Mouse (Mus musculus) stomach, embryonic 15.5 days (tissue): ENCODE results near the gene Ak7. TPM values are rescaled to one million over a fixed set of nuclear protein-coding genes. Genes with fewer than 3 reads are reported as not detected.
A peak's percentile ranks its signal among the peaks of the same experiment; 100 is the strongest.

Experiments
- ATAC-seq: fragments of 200-750 bp; cut with Nextera tagmentation; 2 replicates; pipeline ENCODE4 v1.8.0; 2017; ENCODE audit warnings: low read depth, moderate number of reproducible peaks, moderate TSS enrichment; ENCODE audit not compliant: insufficient read depth, low FRiP score
- H3K27ac ChIP-seq: fragments of 300-500 bp; sonication (generic); 2 replicates; pipeline ENCODE4 v1.5.1; 2015; ENCODE audit warnings: mild to moderate bottlenecking, inconsistent platforms
- H3K27me3 ChIP-seq: fragments of 300-500 bp; sonication (generic); replicated peaks from 2 replicates; pipeline ENCODE4 v1.6.1; 2015; ENCODE audit warnings: inconsistent platforms
- H3K36me3 ChIP-seq: fragments of 300-500 bp; sonication (generic); 2 replicates; pipeline ENCODE4 v1.6.1; 2015; ENCODE audit warnings: inconsistent platforms
- H3K4me1 ChIP-seq: fragments of 300-500 bp; sonication (generic); 2 replicates; pipeline ENCODE4 v1.6.1; 2015; ENCODE audit warnings: inconsistent platforms
- H3K4me2 ChIP-seq: fragments of 300-500 bp; sonication (generic); 2 replicates; pipeline ENCODE4 v1.6.1; 2015; ENCODE audit warnings: mild to moderate bottlenecking, inconsistent platforms
- H3K4me3 ChIP-seq: fragments of 300-500 bp; sonication (generic); replicated peaks from 2 replicates; pipeline ENCODE4 v1.5.1; 2015; ENCODE audit warnings: inconsistent platforms
- H3K9ac ChIP-seq: fragments of 300-500 bp; sonication (generic); 2 replicates; pipeline ENCODE4 v1.6.1; 2015; ENCODE audit warnings: inconsistent platforms
- H3K9me3 ChIP-seq: fragments of 300-500 bp; sonication (generic); 2 replicates; pipeline ENCODE4 v1.6.1; 2016; ENCODE audit warnings: inconsistent platforms
- whole genome bisulfite sequencing: fragments of 180-500 bp; shearing (Covaris S2); methylation state at CpG from one replicate; pipeline ENCODE4 v1.1.7; 2015; 5-methylcytosine and 5-hydroxymethylcytosine counted together
- polyA plus RNA-seq: library from polyadenylated mRNA; unstranded; fragments of >200 nt; fragmentation: Nextera tagmentation; extraction: Ambion mirVana; gene quantifications from 2 replicates; pipeline ENCODE4 v1.2.1, GENCODE M21; 2015

Gene Ak7
- polyA plus RNA-seq, 1 experiment from 2014 or later, result 0.49 TPM

DNA sequence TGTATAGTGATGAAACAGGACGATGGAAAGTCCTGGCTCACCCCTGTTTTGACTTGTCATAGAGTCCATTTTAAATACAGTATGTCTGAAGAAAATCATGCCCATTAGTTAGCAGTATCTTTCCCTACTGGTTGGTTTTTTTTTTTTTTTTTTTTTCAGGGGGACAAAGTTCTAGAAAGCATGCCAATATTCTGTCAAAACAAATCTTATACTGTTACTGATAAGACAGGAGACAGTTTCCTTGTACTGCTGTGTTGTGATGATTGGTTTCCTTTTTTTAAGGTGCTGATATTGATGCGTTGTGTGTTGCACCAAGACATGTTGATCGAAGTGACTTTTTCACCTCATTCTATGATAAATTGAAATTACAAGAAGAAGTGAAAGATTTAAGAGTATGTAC lies 100.4 kb downstream of the Ak7 start:
- no peak overlapping the region for H3K4me2 ChIP-seq
- ATAC-seq, result no peak
- peaks cover 13% of the 10 kb centered on the region for H3K36me3 ChIP-seq
- WGBS, result 92% methylated on average over 3 of the region's 3 CpGs
- no peaks in the 10 kb centered on the region for H3K4me1 ChIP-seq
- H3K9ac ChIP-seq, result no peak overlapping the region
- H3K27ac ChIP-seq, result no peak overlapping the region
- no peak overlapping the region for H3K4me3 ChIP-seq
- H3K27me3 ChIP-seq, result no peaks in the 10 kb centered on the region
- H3K9me3 ChIP-seq, result no peaks in the 10 kb centered on the region

GRCm38 (mm10) chr12:105807416-105807815 lies 101.6 kb downstream of the Ak7 start:
- H3K36me3 ChIP-seq, result peaks cover 16% of the 10 kb centered on the region
- no peak overlapping the region for H3K9ac ChIP-seq
- no peak for ATAC-seq
- H3K9me3 ChIP-seq, result no peaks in the 10 kb centered on the region
- H3K4me2 ChIP-seq, result no peak overlapping the region
- H3K27me3 ChIP-seq, result no peaks in the 10 kb centered on the region
- 84% methylated on average over 7 of the region's 7 CpGs for WGBS
- no peaks in the 10 kb centered on the region for H3K4me1 ChIP-seq
- H3K4me3 ChIP-seq, result no peak overlapping the region
- H3K27ac ChIP-seq, result no peak overlapping the region

- H3K4me1 ChIP-seq, result no peaks in the 10 kb centered on the region
- H3K27ac ChIP-seq, result no peak overlapping the region
- H3K9me3 ChIP-seq, result no peaks in the 10 kb centered on the region
- H3K9ac ChIP-seq, result no peak overlapping the region
- peaks cover 22% of the 10 kb centered on the region for H3K36me3 ChIP-seq
- no peaks in the 10 kb centered on the region for H3K27me3 ChIP-seq
- no peak overlapping the region for H3K4me2 ChIP-seq
- no peak overlapping the region for H3K4me3 ChIP-seq
- WGBS, result 58% methylated on average over 3 of the region's 3 CpGs
- no peak for ATAC-seq
Observed at GRCm38 (mm10) chr12:105808945-105809344, 103.2 kb downstream of the Ak7 start.

DNA sequence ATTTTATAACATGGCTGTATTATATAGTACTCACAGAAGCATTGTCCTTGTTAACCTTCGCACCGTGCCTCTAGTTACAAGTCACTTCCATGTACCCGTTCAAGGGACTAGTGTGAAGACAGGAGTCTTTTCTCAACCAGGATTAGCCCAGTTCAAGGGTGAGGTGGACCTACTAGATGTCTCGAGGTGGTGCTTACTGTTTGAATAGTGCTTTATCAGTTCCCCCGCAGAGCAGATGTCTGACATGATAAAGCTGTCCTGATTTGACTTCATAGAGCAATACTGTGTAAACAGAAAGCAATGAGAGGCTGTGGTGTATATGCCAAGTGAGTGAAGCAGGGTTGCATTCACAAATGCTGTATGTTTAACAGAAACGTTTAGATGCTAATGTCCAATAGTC lies 104.8 kb downstream of the Ak7 start:
- Histone ChIP-seq H3K27me3 (no peaks in the 10 kb centered on the region), H3K4me3 (no peak overlapping the region), H3K9ac (no peak overlapping the region), H3K27ac (no peak overlapping the region), H3K4me2 (no peak overlapping the region), H3K9me3 (no peaks in the 10 kb centered on the region), H3K4me1 (no peaks in the 10 kb centered on the region), H3K36me3 (peaks cover 27% of the 10 kb centered on the region)
- 67% methylated on average over 6 of the region's 6 CpGs for WGBS
- ATAC-seq, result no peak

- no peak for ATAC-seq
- H3K4me3 ChIP-seq, result no peak overlapping the region
- no peak overlapping the region for H3K4me2 ChIP-seq
- 87% methylated on average over 6 of the region's 6 CpGs for WGBS
- H3K9ac ChIP-seq, result no peak overlapping the region
- no peaks in the 10 kb centered on the region for H3K4me1 ChIP-seq
- no peaks in the 10 kb centered on the region for H3K27me3 ChIP-seq
- H3K27ac ChIP-seq, result no peak overlapping the region
- no peaks in the 10 kb centered on the region for H3K9me3 ChIP-seq
- peaks cover 27% of the 10 kb centered on the region for H3K36me3 ChIP-seq
Observed at GRCm38 (mm10) chr12:105813957-105814356, 108.2 kb downstream of the Ak7 start.

DNA sequence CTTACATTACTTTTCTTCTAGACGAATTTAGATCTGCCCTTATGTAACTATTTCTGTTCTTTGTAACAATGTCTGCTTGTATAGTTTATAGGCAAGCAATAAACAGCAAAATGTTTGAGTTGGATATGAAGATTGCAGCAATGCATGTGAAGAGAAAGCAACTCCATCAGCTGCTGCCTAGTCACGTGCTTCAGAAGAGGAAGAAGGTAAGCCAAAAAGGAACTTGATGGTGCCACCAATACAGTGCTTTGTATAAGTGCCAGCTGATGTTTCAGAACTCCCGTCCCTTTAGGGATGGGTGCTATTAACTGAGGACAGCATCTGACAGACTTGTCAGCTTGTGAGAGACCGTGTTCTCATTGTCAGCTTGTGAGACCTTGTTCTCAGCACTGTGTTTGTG lies 117.7 kb downstream of the Ak7 start:
- WGBS, result 90% methylated on average over 4 of the region's 4 CpGs
- no peaks in the 10 kb centered on the region for H3K9me3 ChIP-seq
- H3K36me3 ChIP-seq, result peaks cover 53% of the 10 kb centered on the region
- ATAC-seq, result no peak
- no peaks in the 10 kb centered on the region for H3K27me3 ChIP-seq
- H3K4me3 ChIP-seq, result no peak overlapping the region
- H3K27ac ChIP-seq, result no peak overlapping the region
- H3K9ac ChIP-seq, result no peak overlapping the region
- H3K4me1 ChIP-seq, result no peaks in the 10 kb centered on the region
- H3K4me2 ChIP-seq, result no peak overlapping the region

DNA sequence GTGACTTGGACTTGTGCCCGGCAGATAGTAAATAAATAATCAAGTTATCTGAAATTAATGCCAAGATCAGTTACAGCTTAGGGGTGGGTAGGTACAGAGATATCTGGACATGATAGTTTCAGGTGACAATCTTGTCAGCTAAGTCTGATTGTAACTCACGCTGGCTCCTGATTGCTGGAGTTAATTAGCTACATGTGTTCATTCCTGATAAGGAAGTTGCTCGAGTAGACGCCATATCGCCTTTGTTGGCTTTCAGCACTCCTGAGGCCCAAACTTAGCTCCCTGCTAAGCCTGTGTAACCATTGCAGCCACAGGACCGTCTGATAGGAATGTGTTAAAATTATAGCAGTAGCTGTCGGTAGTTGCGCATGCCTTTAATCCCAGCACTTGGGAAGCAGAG lies 119.0 kb downstream of the Ak7 start:
- WGBS, result 80% methylated on average over 8 of the region's 8 CpGs
- no peak overlapping the region for H3K9ac ChIP-seq
- H3K27me3 ChIP-seq, result no peaks in the 10 kb centered on the region
- no peak overlapping the region for H3K4me3 ChIP-seq
- no peak overlapping the region for H3K27ac ChIP-seq
- H3K9me3 ChIP-seq, result no peaks in the 10 kb centered on the region
- H3K4me2 ChIP-seq, result no peak overlapping the region
- peak; percentile 79; the same call in 1 of the 2 replicates for ATAC-seq
- peaks cover 59% of the 10 kb centered on the region for H3K36me3 ChIP-seq
- H3K4me1 ChIP-seq, result no peaks in the 10 kb centered on the region

DNA sequence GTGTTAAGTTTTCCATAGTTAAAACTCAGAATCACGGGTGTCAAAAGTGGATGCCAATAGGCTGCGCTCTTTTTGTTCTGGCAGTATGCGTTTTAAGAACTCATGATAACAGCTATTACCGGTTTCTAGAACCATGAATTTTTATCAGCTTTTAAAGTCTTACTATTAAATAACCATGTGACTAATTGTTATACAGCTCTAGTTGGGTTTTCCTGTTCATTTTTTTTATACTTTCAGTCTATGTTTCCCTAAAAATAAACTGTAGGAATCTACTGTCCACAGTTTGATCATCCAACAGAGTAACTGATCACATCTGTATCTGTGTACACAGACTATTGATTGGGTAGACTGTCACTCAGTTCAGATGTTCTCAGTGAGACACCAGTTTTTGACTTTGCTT lies 119.5 kb downstream of the Ak7 start:
- H3K4me3 ChIP-seq, result no peak overlapping the region
- H3K27me3 ChIP-seq, result no peaks in the 10 kb centered on the region
- H3K36me3 ChIP-seq, result peaks cover 59% of the 10 kb centered on the region
- ATAC-seq, result no peak
- H3K4me2 ChIP-seq, result no peak overlapping the region
- no peaks in the 10 kb centered on the region for H3K9me3 ChIP-seq
- H3K4me1 ChIP-seq, result no peaks in the 10 kb centered on the region
- 92% methylated on average over 4 of the region's 4 CpGs for WGBS
- no peak overlapping the region for H3K9ac ChIP-seq
- no peak overlapping the region for H3K27ac ChIP-seq

Other genes with a start within 250 kb of the Ak7 start
- gene Bdkrb2, start 142.8 kb upstream of the Ak7 start, polyA plus RNA-seq, result 3.5 TPM in 2 replicates
- gene Bdkrb1, start 102.9 kb upstream of the Ak7 start, polyA plus RNA-seq, result 0.26 and 0.44 TPM in 2 replicates
- gene Gskip, start 21.1 kb upstream of the Ak7 start, polyA plus RNA-seq, result 27.3 and 28.7 TPM in 2 replicates
- 10.6 and 10.7 TPM in 2 replicates for gene Atg2b, start 20.8 kb upstream of the Ak7 start, polyA plus RNA-seq
- 199 and 202 TPM in 2 replicates for gene Papola, start 78.7 kb downstream of the Ak7 start, polyA plus RNA-seq